In genomic region chr5:100259803-100260693, GRCm38 (mm10) we compare ENCODE assay signal across 8 mouse cellular contexts.
DNase-seq lines count a peak whose midpoint lies in the region; ATAC-seq and TF ChIP-seq lines count a peak whose summit lies in the region.
"Had no signal": no experiment of that assay in that cellular context is flagged by ENCODE, and none has a peak within 500 bp of the region (broad histone marks: within the 10 kb centered on the region; RNA-seq: fewer than 3 reads in every experiment).

No protein-coding gene starts in this region.

- ATAC-seq in heart, postnatal 0 days (ENCODE audit: insufficient read depth, low read depth) = peak; percentile 10
- peak; percentile 50; the same call in 1 of the 2 replicates for ATAC-seq in midbrain, embryonic 11.5 days (ENCODE audit: low FRiP score)
- ATAC-seq in midbrain, embryonic 14.5 days (ENCODE audit: low FRiP score, low TSS enrichment) = no peak
- peak; percentile 33; the same call in 1 of the 2 replicates for ATAC-seq in hindbrain, embryonic 11.5 days (ENCODE audit: low FRiP score)
- peak; percentile 33; the same call in 1 of the 2 replicates for ATAC-seq in stomach, embryonic 16.5 days (ENCODE audit: insufficient read depth, low FRiP score)

- H3K4me3 ChIP-seq in heart, postnatal 0 days (ENCODE audit: low read depth, low read length) = no peak overlapping the region
- H3K4me3 ChIP-seq in midbrain, embryonic 11.5 days (ENCODE audit: low read depth, low read length) = no peak overlapping the region
- no peak overlapping the region for H3K4me3 ChIP-seq in midbrain, embryonic 14.5 days (replicated peaks; ENCODE audit: low read depth, low read length)
- H3K4me3 ChIP-seq in hindbrain, embryonic 11.5 days (ENCODE audit: low read depth, low read length) = no peak overlapping the region
- no peak overlapping the region for H3K4me3 ChIP-seq in stomach, embryonic 16.5 days (replicated peaks; ENCODE audit: low read length)

- no peak overlapping the region for H3K9ac ChIP-seq in heart, postnatal 0 days (replicated peaks; ENCODE audit: low read depth, low read length)
- no peak overlapping the region for H3K9ac ChIP-seq in midbrain, embryonic 11.5 days (ENCODE audit: low read length)
- H3K9ac ChIP-seq in midbrain, embryonic 14.5 days (replicated peaks; ENCODE audit: low read length) = no peak overlapping the region
- no peak overlapping the region for H3K9ac ChIP-seq in hindbrain, embryonic 11.5 days (ENCODE audit: low read depth, low read length)
- no peak overlapping the region for H3K9ac ChIP-seq in stomach, embryonic 16.5 days (ENCODE audit: low read length)

- H3K27ac ChIP-seq in heart, postnatal 0 days (ENCODE audit: low read depth) = peak overlapping the region; percentile 79
- H3K27ac ChIP-seq in midbrain, embryonic 11.5 days (ENCODE audit: low read depth, low read length) = no peak overlapping the region
- no peak overlapping the region for H3K27ac ChIP-seq in midbrain, embryonic 14.5 days (replicated peaks; ENCODE audit: low read depth, low read length)
- no peak overlapping the region for H3K27ac ChIP-seq in hindbrain, embryonic 11.5 days (ENCODE audit: low read depth, low read length)
- peak overlapping the region; percentile 55; the same call in 1 of the 2 replicates for H3K27ac ChIP-seq in stomach, embryonic 16.5 days (ENCODE audit: low read length)

- H3K4me2 ChIP-seq in heart, postnatal 0 days (ENCODE audit: low read depth, low read length) = peak overlapping the region; percentile 45
- H3K4me2 ChIP-seq in midbrain, embryonic 11.5 days = no peak overlapping the region
- no peak overlapping the region for H3K4me2 ChIP-seq in midbrain, embryonic 14.5 days (ENCODE audit: low read length)
- H3K4me2 ChIP-seq in hindbrain, embryonic 11.5 days (replicated peaks; ENCODE audit: low read depth, low read length) = no peak overlapping the region
- H3K4me2 ChIP-seq in stomach, embryonic 16.5 days (ENCODE audit: low read depth, low read length) = no peak overlapping the region

- H3K27me3 ChIP-seq in heart, postnatal 0 days (ENCODE audit: control insufficient read depth, insufficient read depth, low read length) = no peaks in the 10 kb centered on the region
- H3K27me3 ChIP-seq in midbrain, embryonic 11.5 days (ENCODE audit: control insufficient read depth, insufficient read depth, low read length) = no peaks in the 10 kb centered on the region
- no peaks in the 10 kb centered on the region for H3K27me3 ChIP-seq in midbrain, embryonic 14.5 days (ENCODE audit: control insufficient read depth, insufficient read depth, low read length)
- H3K27me3 ChIP-seq in hindbrain, embryonic 11.5 days (ENCODE audit: control insufficient read depth, insufficient read depth, low read length) = no peaks in the 10 kb centered on the region
- no peaks in the 10 kb centered on the region for H3K27me3 ChIP-seq in stomach, embryonic 16.5 days (ENCODE audit: control insufficient read depth, insufficient read depth, low read length)
- H3K27me3 ChIP-seq: CH12.LX had no signal

- H3K36me3 ChIP-seq in heart, postnatal 0 days (replicated peaks; ENCODE audit: control insufficient read depth, insufficient read depth, low read length) = no peaks in the 10 kb centered on the region
- no peaks in the 10 kb centered on the region for H3K36me3 ChIP-seq in midbrain, embryonic 11.5 days (ENCODE audit: control insufficient read depth, insufficient read depth, low read length)
- no peaks in the 10 kb centered on the region for H3K36me3 ChIP-seq in midbrain, embryonic 14.5 days (ENCODE audit: control insufficient read depth, insufficient read depth, low read length)
- H3K36me3 ChIP-seq in hindbrain, embryonic 11.5 days (ENCODE audit: control insufficient read depth, insufficient read depth, low read length) = no peaks in the 10 kb centered on the region
- H3K36me3 ChIP-seq in stomach, embryonic 16.5 days (ENCODE audit: control insufficient read depth, insufficient read depth, low read length) = no peaks in the 10 kb centered on the region

- peak; percentile 23 for DNase-seq in heart, postnatal 0 days (ENCODE audit: low spot score)
- no peak for DNase-seq in heart, postnatal 4 days
- no peak for DNase-seq in midbrain, embryonic 11.5 days (ENCODE audit: low spot score, missing footprints)
- DNase-seq in midbrain, embryonic 14.5 days = no peak
- no peak for DNase-seq in hindbrain, embryonic 11.5 days (ENCODE audit: low spot score)
- DNase-seq in cerebellum, adult 11 months = no peak

- 34% methylated on average over 8 of the region's 8 CpGs for WGBS in heart, postnatal 0 days
- WGBS in midbrain, embryonic 11.5 days = 61% methylated on average over 8 of the region's 8 CpGs
- WGBS in midbrain, embryonic 14.5 days = 55% methylated on average over 8 of the region's 8 CpGs
- 53% methylated on average over 8 of the region's 8 CpGs for WGBS in hindbrain, embryonic 11.5 days
- WGBS in stomach, embryonic 16.5 days = 42% methylated on average over 8 of the region's 8 CpGs

- no peak for TF ChIP-seq CTCF in heart, postnatal 0 days (IDR thresholded peaks at IDR 0.05; ENCODE audit: low read depth)

- peaks cover 13% of the 10 kb centered on the region for H3K4me1 ChIP-seq in heart, postnatal 0 days (ENCODE audit: control insufficient read depth, insufficient read depth)
- no peaks in the 10 kb centered on the region for H3K4me1 ChIP-seq in midbrain, embryonic 11.5 days (ENCODE audit: control insufficient read depth, insufficient read depth, low read length)
- H3K4me1 ChIP-seq in midbrain, embryonic 14.5 days (ENCODE audit: control insufficient read depth, insufficient read depth, low read length) = no peaks in the 10 kb centered on the region
- H3K4me1 ChIP-seq in hindbrain, embryonic 11.5 days (replicated peaks; ENCODE audit: control insufficient read depth, insufficient read depth, low read length) = no peaks in the 10 kb centered on the region
- H3K4me1 ChIP-seq in stomach, embryonic 16.5 days (ENCODE audit: control insufficient read depth, insufficient read depth, low read length) = 0 out of 2 replicates have a peak, but pooled peaks cover 7% of the 10 kb centered on the region

- TF ChIP-seq EP300 in heart, postnatal 0 days (IDR thresholded peaks at IDR 0.05; ENCODE audit: low read depth) = no peak

- no peaks in the 10 kb centered on the region for H3K9me3 ChIP-seq in heart, postnatal 0 days (replicated peaks; ENCODE audit: control insufficient read depth, low read length)
- H3K9me3 ChIP-seq in midbrain, embryonic 11.5 days (ENCODE audit: control insufficient read depth, low read length) = no peaks in the 10 kb centered on the region
- H3K9me3 ChIP-seq in midbrain, embryonic 14.5 days (ENCODE audit: control insufficient read depth, low read length) = no peaks in the 10 kb centered on the region
- no peaks in the 10 kb centered on the region for H3K9me3 ChIP-seq in hindbrain, embryonic 11.5 days (ENCODE audit: control insufficient read depth, low read length)
- no peaks in the 10 kb centered on the region for H3K9me3 ChIP-seq in stomach, embryonic 16.5 days (replicated peaks; ENCODE audit: control insufficient read depth, low read length)

Comparison
In these comparisons a context has a peak if more than half of its experiments do, and no peak if none do; other contexts are left out.
1. H3K27ac ChIP-seq: peak in heart, postnatal 0 days (single experiment) and stomach, embryonic 16.5 days (single experiment); none in midbrain, embryonic 11.5 days (single experiment), midbrain, embryonic 14.5 days (single experiment) and hindbrain, embryonic 11.5 days (single experiment).